Mouse (Mus musculus) limb, embryonic 14.5 days (tissue): ENCODE data around the gene Trpm4. TPM values are rescaled to one million over a fixed set of nuclear protein-coding genes. Genes with fewer than 3 reads are reported as not detected.

ENCODE experiments used
- ATAC-seq: fragments of 200-750 bp; cut with Nextera tagmentation; 2 replicates; pipeline ENCODE4 v1.8.0; 2017; ENCODE audit warnings: low read depth, moderate number of reproducible peaks, moderate TSS enrichment; ENCODE audit not compliant: low FRiP score
- DNase-seq: peaks from one replicate; pipeline ENCODE4 v3.0.0-alpha.2; 2015; ENCODE audit warnings: low spot score
- H3K27ac ChIP-seq: fragments of 300-500 bp; sonication (generic); replicated peaks from 2 replicates; pipeline ENCODE4 v1.5.1; 2014; ENCODE audit warnings: low read depth, mild to moderate bottlenecking, low read length, moderate library complexity, mixed read lengths
- H3K27me3 ChIP-seq: fragments of 300-500 bp; sonication (generic); 2 replicates; pipeline ENCODE4 v1.6.1; 2014; ENCODE audit warnings: low read length, mixed read lengths; ENCODE audit not compliant: control insufficient read depth, insufficient read depth
- H3K36me3 ChIP-seq: fragments of 300-500 bp; sonication (generic); 2 replicates; pipeline ENCODE4 v1.6.1; 2014; ENCODE audit warnings: mild to moderate bottlenecking, low read length, moderate library complexity, mixed read lengths; ENCODE audit not compliant: control insufficient read depth, insufficient read depth
- H3K4me1 ChIP-seq: fragments of 300-500 bp; sonication (generic); 2 replicates; pipeline ENCODE4 v1.6.1; 2014; ENCODE audit warnings: antibody characterized with exemption, low read length, mixed read lengths; ENCODE audit not compliant: control insufficient read depth, insufficient read depth
- H3K4me2 ChIP-seq: fragments of 300-500 bp; sonication (generic); replicated peaks from 2 replicates; pipeline ENCODE4 v1.6.1; 2014; ENCODE audit warnings: low read depth, mild to moderate bottlenecking, low read length, moderate library complexity; ENCODE audit not compliant: severe bottlenecking
- H3K4me3 ChIP-seq: fragments of 300-500 bp; sonication (generic); replicated peaks from 2 replicates; pipeline ENCODE4 v1.5.1; 2014; ENCODE audit warnings: low read length
- H3K9ac ChIP-seq: fragments of 300-500 bp; sonication (generic); 2 replicates; pipeline ENCODE4 v1.6.1; 2014; ENCODE audit warnings: mild to moderate bottlenecking, low read depth, low read length, moderate library complexity; ENCODE audit not compliant: severe bottlenecking
- H3K9me3 ChIP-seq: fragments of 300-500 bp; sonication (generic); 2 replicates; pipeline ENCODE4 v1.6.1; 2016; ENCODE audit warnings: low read length; ENCODE audit not compliant: control insufficient read depth
- POLR2A ChIP-seq: fragments of 200-500 bp; IDR thresholded peaks from 2 replicates; pipeline ENCODE4 v1.8.0; 2012; ENCODE audit warnings: inconsistent platforms, mild to moderate bottlenecking, moderate library complexity, borderline replicate concordance; ENCODE audit not compliant: insufficient read depth, insufficient read length; ENCODE audit errors: extremely low read depth
- WGBS: fragments of 180-500 bp; shearing (Covaris S2); extraction: QIAGEN DNeasy Blood & Tissue Kit; methylation state at CpG from one replicate; pipeline ENCODE4 v1.1.7; 2014; 5-methylcytosine and 5-hydroxymethylcytosine counted together
- polyA plus RNA-seq, 2 experiments: library from polyadenylated mRNA; depleted of rRNA in 1 of 2; stranded (reverse) in 1 of 2; unstranded in 1 of 2; fragments of >200 nt; fragmentation: Nextera tagmentation in 1 of 2; extraction: Ambion mirVana in 1 of 2; gene quantifications; 2 replicates each; pipeline versions ENCODE4 v1.2.1 to v1.2.3; 2012 to 2014

Gene Trpm4
- polyA plus RNA-seq, 2 experiments = 15.8 to 42.6 TPM

DNA sequence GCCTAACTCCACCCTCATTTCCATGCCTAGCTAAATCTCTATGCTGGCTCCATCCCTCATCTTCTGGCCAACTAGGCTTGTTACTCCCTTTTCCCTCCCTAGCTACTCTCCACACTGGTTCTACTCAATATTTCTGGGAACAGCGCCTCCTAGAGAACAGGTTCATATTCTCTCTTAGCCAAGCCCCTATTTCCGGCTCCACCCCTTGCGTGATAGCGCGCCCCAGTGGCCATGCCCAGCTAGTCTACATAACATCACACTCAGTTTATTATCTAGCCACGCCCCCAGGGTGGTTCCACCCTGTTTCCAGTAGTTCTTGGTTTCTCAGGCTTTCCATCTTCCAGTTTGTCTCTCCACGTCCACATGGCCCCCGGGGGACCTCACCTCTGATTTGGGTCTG lies 7.7 kb upstream of the Trpm4 start:
- Histone ChIP-seq H3K4me2 (peak overlapping the region; percentile 68), H3K4me3 (peak overlapping the region; percentile 40; the same call in 1 of the 2 replicates), H3K27ac (no peak overlapping the region), H3K27me3 (no peaks in the 10 kb centered on the region), H3K9ac (no peak overlapping the region), H3K36me3 (no peaks in the 10 kb centered on the region), H3K4me1 (peaks cover 32% of the 10 kb centered on the region), H3K9me3 (no peaks in the 10 kb centered on the region)
- no peak for TF ChIP-seq POLR2A
- ATAC-seq (peak; percentile 1; the same call in 1 of the 2 replicates), DNase-seq (peak; percentile 80)
- WGBS = 2% methylated on average over 8 of the region's 8 CpGs

DNA sequence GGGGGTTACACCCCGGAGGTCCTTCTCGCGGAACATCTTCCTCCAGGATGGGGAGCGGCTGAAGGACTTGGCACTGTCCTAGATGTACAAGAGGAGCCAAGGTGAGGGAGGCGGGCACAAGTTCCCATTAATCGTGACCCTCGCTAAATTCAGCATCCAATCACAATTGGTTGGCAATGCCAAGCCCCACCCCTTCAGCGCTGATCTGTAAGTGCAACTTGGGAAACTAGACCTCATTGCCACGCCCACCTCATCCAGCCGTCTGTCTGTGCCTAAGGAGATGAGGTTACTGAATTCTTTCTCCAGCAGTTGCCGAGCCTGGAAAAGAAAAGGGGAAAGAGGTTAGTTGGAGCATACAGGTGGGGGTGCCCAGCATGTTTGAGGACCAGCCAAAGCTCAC lies 7.1 kb upstream of the Trpm4 start:
- H3K9ac ChIP-seq = peak overlapping the region; percentile 44; the same call in 1 of the 2 replicates

GRCm38 (mm10) chr7:45340066-45340442 lies 6.5 kb upstream of the Trpm4 start:
- no peak for TF ChIP-seq POLR2A
- Histone ChIP-seq H3K27ac (0 out of 2 replicates have a peak overlapping the region, but pooled peaks have one; percentile 43), H3K9me3 (no peaks in the 10 kb centered on the region), H3K27me3 (no peaks in the 10 kb centered on the region), H3K36me3 (no peaks in the 10 kb centered on the region), H3K4me3 (peak overlapping the region; percentile 40), H3K4me2 (peak overlapping the region; percentile 68), H3K4me1 (peaks cover 32% of the 10 kb centered on the region), H3K9ac (peak overlapping the region; percentile 44)
- ATAC-seq = no peak
- under 1% methylated on average over 11 of the region's 11 CpGs for WGBS
- no peak for DNase-seq

More for the DNA sequence above, 7.1 kb upstream of the Trpm4 start:
- no peaks in the 10 kb centered on the region for H3K27me3 ChIP-seq
- H3K4me2 ChIP-seq = peak overlapping the region; percentile 68
- 0 out of 2 replicates have a peak overlapping the region, but pooled peaks have one; percentile 43 for H3K27ac ChIP-seq
- ATAC-seq (0 out of 2 replicates have a peak, but pooled peaks have one; percentile 16), DNase-seq (peak; percentile 81)
- H3K4me1 ChIP-seq = peaks cover 32% of the 10 kb centered on the region
- H3K36me3 ChIP-seq = no peaks in the 10 kb centered on the region
- TF ChIP-seq POLR2A = no peak
- no peaks in the 10 kb centered on the region for H3K9me3 ChIP-seq
- WGBS = under 1% methylated on average over 11 of the region's 11 CpGs
- peak overlapping the region; percentile 40 for H3K4me3 ChIP-seq

DNA sequence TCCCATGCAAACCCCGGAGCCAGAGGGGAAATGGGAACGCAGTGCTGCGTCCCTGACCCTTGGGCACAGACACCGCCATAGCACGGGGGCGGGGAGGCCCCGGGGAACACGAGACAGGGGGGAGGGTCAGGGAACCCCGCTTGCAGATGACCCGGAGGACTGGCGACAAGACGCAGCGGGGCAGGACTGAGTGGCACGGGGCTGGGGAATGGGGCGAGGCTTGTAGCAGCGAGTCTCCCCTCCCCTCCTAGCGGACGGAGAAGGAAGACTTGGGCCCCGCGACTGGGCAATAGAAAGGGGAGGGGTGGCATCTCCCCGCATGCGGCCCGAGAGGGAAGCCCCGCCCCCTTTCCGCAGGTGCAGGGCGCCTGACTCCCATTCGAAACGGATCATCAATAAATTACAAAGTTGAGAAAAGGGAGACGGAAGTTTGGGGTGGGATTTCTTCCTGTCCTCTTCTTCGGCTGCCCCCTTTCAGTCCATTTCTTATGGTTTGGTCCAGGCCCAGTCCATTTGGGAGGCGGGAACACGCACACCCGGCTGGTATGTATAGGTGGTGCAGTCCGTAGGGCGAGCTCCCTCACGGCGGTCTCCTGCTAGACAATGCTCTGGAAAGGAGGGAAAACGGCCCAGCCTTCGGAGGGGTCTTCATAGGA lies 6.0 kb upstream of the Trpm4 start:
- TF ChIP-seq POLR2A = peak; percentile 49; the same call in 1 of the 2 replicates
- DNase-seq = peak; percentile 82
- under 1% methylated on average over 34 of the region's 39 CpGs for WGBS
- no peaks in the 10 kb centered on the region for H3K27me3 ChIP-seq
- H3K36me3 ChIP-seq = no peaks in the 10 kb centered on the region
- H3K9ac ChIP-seq = peak overlapping the region; percentile 44
- peaks cover 37% of the 10 kb centered on the region for H3K4me1 ChIP-seq
- H3K27ac ChIP-seq = no peak overlapping the region; the same call in 1 of the 2 replicates
- peak overlapping the region; percentile 40 for H3K4me3 ChIP-seq
- ATAC-seq = peak; percentile 78
- no peaks in the 10 kb centered on the region for H3K9me3 ChIP-seq
- peak overlapping the region; percentile 68 for H3K4me2 ChIP-seq

DNA sequence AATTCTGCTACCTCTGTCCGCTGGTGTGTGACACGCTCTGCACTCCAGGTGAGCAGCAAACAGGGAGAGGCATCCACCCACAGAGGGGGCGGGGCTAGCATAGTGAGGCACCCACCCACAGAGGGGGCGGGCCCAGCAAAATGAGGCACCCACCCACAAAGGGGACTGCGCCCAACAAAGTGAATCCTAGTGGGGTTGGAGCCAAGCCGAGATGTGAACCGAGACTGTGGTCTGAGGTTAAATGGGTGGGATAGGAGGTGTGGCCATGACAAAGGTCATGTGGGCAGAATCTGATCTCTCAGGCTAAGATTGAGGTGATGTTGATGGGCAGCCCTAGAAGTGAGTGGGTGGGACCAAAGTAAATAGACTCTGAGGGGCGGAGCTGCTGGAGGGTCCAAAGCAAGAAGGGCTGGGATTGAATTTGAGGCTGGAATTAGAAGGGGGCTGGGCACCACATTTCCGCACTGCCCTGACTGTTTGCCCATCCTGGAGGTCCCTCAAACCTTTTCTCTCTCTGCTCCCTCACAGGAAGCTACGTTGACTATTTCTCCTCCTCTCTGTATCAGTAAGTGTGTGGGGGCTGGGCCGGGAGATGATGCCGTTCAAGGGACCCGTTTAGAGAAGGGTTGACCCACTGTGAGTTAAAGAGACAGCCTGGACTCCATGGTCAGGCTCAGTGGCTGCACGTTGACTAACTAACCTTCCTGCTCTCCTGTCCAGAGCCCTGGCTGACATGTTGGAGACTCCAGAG lies 4.8 kb upstream of the Trpm4 start:
- 3% methylated on average over 13 of the region's 14 CpGs for WGBS
- Histone ChIP-seq H3K9me3 (no peaks in the 10 kb centered on the region), H3K9ac (no peak overlapping the region), H3K27me3 (no peaks in the 10 kb centered on the region), H3K4me2 (peak overlapping the region; percentile 68), H3K4me3 (peak overlapping the region; percentile 40), H3K4me1 (peaks cover 42% of the 10 kb centered on the region), H3K36me3 (no peaks in the 10 kb centered on the region), H3K27ac (no peak overlapping the region)
- no peak for TF ChIP-seq POLR2A
- no peak for ATAC-seq
- DNase-seq = peak; percentile 31
